Mouse (Mus musculus) kidney, postnatal 25 days (tissue): ENCODE measurements around the gene Btg3.
"Not testable (repeated sequence)": the region's sequence is repeated elsewhere in the genome, so short reads cannot be mapped to it uniquely, and the experiment has no call there.

Experiments
- DNase-seq, 2 experiments: peaks; one replicate each; pipeline ENCODE4 v3.0.0; 2021; ENCODE audit warnings: mixed read lengths in 2 of 2

Gene Btg3

DNA sequence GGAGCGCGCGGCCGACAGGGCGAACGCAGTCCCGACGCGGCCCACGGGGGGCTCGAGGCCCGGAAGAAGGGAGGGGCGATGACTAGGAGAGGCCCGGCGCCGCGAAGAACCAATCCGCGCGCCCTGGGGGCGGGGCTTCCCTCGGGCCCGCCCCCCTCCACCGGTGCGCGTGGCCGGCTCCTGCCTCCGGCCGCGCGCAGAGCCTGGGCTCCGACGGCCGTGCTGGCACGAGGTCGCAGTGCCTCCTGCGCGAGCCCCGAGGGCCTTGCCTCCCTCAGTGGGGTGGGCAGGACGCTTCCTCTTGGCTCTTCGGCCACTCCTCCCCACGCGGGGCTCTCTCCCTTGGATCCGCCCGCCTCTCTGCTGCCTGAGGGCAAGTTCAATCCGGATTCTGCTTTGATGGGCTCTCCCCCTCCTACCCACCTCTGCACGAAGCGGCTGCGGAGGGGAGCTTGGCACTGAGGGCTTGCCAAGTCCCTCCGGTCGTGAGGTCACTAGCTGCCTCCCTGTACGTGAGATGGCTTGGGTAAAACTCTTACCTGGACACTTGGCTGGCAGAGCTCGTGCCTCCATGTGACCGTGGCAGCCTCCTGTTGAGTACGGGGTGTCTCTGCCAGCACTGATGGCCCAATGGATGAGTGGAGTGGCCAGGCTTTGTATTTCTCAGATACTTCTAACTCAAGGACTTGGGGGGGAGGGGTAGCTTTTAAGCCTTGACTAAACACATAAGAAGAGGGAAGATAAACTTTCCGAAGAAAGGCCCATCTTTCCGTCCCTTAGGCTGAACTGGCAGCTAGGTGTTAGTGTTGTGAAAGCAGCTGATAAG, at the start of gene Btg3:
Gene Btg3 (minus strand): TSS at position 448 of the 826 bp plus-strand sequence.
- DNase-seq = peak; percentile 87 to 95

DNA sequence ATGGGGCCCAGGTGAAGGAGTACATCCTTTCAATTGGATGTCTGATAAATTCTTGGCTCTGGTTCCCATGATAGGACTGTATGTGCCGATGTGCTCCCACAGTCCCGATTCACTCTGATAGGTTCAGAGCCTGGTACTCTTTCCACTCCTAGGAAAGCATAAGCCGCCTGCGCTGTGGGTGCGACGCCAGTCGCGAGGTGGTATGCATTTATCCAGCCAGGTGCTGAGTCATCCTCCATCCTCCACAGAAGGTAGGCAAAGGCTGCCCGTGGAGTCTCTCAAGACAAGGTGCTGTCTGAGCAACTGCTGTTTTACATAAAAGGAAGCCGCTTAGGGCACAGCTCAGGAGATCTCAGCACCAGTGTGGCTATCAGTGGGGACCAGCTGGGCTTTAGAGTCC, 40.7 kb upstream of the Btg3 start:
- DNase-seq = no peak

DNA sequence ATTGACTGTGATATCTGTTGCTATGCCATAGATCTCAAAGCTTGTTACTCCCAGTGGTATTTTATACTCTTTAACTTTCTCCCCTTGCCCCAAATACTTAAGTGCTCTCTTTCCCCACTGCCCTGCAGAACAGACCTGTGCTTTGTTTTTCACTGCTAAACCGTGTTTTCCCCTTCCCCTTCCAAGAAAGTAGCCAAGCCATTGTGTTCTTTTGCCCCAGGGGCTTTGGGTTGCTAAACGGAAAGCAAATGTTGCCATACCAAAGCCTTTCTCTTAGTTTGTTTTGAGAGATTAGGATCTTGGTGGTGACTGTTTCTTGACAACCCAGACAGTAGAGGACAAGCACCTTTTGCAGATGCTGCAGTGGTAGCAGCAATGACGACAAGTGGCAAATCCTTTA, 39.5 kb upstream of the Btg3 start:
- DNase-seq = no peak

DNA sequence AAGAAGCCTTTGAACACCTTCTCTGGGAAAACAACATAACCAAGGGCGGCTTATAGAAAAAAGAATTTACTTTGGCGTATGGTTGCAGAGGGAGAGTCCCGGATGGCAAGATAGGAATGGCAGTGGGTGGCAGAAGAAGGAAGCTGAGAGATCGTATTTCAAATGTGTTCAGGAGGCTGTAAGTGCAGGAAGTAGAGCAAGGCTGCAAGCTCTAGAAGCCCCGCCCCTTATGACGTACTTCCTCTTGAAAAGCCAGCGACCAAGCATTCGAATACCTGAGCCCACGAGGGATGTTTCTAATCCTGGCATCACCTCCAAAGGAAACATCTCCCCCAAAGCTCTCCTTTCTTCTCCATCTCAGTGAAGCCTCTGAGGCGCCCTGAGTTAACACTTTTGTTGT, 33.0 kb upstream of the Btg3 start:
- DNase-seq = no peak

DNA sequence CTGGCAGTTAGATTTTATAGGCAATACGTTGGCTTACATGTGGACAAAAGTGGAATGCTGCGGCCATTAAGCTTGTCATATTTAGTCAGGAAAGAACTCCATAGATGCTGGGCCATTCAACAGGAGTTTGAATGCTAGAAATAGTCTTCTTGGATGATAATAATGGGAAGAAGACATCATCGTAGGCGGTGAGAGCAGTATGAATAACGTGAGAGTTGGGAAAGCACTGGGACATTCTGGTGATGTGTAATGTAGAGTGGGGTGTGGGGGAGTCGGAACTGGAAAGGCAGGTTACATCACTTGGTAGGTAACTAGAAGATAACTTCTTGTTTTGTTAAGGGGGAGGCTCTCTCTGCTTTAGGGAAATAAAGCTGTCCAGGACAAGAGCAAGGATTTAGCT, 30.9 kb upstream of the Btg3 start:
- no peak for DNase-seq

DNA sequence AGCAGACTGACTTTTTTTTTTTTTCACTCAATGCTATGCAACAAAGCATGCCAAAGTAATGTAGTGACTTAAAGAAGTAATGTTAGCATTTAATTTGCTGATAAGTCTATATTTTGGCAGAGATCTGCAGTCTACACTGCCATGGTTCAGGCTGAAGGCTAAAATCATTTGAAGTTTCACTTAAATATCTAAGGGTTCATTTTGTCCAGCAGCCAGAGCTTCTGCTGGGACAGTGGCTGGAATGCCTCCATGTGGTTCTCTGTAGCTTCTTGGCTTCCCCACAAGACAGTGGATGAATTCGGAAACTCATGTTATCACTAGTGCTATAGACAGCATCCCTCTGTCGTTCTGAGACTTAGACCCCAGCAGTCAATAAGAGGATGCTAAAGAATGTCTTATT, 29.7 kb upstream of the Btg3 start:
- DNase-seq = no peak

DNA sequence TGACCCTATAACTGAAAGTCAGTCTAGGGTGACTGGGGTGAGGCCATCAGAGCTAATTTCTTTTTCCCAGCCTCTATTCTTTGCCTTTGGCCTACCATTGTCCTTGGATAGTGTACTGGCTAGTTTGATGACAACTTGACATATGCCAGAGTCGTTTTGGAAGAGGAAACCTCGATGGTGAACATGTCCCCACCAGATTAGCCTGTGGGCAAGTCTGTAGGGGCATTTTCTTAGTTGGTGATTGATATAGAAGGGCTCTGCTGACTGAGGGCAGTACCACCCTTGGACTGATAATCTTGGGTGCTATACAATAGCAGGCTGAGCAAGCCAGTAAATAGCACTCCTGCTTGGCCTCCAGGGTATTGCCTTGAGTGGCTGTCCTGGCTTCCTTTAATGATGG, 25.3 kb upstream of the Btg3 start:
- DNase-seq = no peak

DNA sequence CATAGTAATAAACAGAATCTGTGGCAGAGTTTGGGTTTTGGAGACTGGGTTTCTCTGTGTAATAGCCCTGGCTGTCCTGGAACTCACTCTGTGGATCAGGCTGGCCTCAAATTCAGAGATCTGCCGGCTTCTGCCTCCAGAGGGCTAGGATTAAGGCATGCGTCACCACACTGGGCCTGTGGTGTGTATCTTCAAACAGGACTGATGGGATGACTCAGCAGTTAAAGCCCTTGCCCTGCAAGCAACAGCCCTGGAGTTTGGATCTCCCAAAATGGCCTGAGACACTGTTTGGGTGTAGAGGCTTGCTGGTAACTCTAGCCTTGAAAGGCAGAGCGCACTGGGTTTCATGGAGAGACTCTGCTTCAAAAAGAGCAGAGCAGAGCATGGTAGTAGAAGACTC, 22.4 kb upstream of the Btg3 start:
- no peak for DNase-seq

DNA sequence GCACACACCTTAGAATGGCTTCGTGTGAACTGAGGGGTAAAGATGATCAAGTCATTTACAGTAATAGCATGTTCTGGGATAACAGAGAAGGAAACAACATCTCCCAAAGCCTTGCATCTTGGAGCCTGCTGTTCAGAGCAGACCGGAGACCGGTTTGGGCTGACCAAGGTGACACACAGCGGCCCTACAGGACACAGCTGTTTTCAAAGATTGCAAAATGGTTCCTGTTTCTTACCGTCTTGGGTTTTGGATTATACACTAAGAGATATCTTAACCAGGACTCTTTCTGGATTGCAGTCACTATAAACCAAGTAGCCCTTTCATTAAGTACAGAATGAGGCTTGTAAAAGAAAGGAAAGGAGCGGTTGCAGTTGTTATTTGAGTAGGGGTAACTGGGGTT, 21.7 kb upstream of the Btg3 start:
- DNase-seq = no peak

DNA sequence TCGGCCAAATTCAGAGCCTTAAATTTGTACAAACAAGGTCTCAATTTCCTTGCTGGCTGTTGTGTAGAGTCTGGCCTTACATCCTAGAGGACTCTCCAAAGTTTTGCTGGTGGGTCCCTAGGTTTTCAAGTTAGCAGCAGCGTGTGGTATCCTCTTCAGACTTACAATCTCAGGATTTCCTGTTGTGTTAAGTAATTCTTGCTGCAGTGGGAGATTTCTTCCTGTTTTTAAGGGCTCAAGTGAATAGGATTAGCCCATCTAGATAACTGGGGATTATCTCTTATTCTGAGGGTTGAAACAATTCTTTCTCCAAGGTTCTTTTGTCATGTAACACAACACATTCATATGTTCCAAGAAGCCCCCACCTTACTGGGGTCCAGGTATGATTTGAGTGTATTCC, 14.4 kb upstream of the Btg3 start:
- no peak for DNase-seq

DNA sequence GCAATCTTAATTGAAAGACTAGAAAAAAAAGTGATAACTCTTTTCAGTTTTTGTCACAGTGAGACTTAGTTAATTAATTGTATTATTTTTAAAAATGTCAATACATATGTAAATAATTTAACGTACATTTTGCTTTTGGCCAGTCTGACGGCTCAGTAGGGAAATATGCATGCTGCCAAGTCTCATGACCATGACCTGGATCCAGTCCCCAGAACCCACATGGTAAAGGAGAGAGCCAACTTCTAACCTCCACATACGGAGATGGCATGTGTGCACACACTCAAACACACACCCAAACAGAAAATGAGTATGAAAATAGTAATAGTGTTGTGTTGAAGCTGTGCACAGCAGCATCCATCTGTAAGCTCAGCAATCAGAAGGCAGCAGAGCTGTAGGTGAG, 13.0 kb upstream of the Btg3 start:
- no peak for DNase-seq

DNA sequence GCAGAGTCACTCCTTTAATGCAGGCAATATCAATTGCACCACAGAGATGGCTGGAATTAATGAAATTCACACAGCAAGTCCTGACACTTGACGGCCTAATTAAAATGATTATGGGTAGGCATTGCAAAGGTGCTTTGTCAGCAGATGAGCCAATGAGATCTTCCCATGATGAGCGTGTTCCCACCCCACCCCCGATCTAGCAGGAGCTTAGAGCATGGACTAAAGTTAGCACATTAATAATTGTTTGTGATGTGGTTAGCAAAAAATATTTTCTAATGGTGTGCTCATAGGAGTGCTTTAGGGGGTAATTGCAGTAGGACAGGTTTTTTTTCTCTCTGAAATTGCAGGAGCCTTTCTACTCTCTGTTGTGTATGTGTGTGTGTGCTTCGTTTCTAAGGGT, 12.1 kb upstream of the Btg3 start:
- no peak for DNase-seq

DNA sequence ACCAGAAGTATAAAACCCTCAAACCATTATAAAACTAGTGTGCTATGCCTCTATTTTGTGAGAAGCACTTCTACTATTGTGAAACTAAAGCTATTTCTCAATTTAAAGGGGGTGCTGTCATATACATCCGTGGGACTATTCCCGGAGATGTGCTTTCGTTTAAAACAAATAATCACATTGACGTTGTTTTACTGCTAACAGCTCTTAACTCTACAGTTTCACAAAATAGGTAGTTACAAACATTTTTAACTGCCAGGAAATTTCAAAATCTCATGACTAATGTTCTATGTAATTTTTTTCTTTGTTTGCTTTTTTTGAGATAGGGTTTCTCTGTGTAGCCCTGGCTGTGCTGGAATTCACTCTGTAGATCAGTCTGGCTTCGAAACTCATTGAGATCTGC, 1.5 kb upstream of the Btg3 start:
- DNase-seq = no peak

DNA sequence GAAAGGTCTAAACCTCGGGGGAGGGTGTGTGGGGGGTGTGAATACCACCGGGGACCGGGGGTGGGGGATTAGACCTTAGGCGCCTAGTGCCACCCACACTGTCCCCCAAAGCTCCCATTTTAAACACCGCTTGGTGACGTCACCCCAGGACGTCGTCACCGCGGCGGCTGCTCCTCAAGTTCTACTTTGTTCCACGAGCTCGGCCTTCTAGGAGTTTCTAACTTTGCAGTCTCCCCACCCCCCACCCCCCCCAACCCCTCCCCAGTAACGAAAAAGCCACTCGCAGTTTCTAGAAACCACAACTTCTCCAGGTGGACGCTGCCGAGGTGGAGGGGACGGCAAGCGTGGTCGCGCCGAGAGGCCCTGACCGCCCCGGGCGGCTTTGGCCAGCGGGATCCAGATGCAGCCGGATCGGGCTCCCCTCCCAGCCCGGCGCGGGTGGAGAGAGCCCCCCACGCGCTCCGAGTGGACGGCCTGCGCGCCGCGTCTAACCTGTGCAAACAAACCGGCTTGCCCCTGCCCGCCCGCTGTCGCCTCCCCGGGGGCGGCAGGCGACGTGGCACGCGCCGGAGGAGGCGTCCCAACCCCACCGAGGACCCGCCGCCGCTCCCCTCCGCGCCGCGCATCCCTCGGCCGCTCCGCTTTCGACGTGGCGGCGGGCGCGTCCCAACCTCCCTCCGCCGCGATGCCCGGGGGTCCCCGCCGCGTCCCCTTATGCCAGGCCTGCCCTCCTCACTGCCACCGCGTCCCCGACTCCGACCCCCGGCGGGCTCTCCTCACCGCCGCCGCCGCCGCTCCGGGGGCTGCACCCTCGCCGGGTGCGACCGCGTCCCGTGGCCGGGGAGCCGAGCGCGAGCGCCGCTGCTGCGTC, 936 bp downstream of the Btg3 start:
- DNase-seq = peak; percentile 49 to 63

DNA sequence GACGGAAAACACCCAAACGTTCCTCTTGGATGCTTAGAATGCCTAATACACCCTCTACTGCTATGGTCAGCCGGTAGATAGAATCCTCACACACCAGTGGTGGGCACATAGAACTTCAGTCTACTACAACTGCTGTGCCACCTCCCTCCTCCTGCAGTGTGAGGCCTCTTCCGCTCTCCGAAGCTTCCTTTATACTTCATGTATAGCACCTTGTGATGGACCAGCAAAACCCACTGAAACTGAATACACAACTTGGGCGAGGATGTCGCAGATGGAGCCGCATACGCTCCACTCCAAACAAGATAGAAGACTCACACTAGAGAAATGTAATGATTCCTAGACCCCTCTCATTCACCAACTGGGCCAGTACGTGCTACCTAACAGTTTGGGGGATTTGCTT, 1.8 kb downstream of the Btg3 start:
- DNase-seq = no peak

DNA sequence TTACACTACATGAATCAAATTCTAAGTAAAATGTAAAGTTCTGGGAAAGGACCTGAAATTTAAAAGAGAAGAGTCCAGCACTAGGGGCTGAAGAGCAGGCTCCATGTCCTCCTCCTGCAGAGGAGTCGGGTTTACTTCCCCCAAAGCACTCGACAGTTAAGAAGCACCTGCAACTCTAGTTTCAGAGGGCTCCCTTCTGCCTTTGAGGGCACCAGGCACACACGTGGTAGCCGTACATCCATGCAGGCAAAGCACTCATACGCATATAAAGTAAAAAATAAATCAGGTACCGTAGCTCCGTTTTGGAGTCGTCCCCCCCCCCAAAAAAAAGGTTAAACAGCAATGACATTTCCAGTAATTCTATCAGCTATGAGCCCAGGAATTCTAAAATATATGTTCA, 3.2 kb downstream of the Btg3 start:
- no peak for DNase-seq

DNA sequence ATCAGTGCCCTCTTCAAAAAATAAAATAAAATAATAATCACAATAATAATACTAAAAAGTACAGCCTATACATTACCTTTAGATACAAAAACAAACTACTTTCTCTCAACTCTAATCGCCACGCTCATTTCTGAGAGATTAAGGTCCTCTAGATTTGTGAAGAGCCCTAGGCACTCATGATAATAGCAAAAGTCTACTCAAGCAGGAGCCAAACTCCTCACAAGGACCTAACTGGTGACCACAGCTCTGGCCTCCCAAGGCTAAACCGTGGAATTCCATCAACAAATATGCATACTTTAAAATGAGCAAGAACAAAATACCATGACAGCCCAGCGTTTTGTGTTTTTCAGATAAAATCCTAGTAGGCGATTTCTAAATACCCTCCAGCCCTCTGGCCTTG, 4.2 kb downstream of the Btg3 start:
- DNase-seq = no peak

DNA sequence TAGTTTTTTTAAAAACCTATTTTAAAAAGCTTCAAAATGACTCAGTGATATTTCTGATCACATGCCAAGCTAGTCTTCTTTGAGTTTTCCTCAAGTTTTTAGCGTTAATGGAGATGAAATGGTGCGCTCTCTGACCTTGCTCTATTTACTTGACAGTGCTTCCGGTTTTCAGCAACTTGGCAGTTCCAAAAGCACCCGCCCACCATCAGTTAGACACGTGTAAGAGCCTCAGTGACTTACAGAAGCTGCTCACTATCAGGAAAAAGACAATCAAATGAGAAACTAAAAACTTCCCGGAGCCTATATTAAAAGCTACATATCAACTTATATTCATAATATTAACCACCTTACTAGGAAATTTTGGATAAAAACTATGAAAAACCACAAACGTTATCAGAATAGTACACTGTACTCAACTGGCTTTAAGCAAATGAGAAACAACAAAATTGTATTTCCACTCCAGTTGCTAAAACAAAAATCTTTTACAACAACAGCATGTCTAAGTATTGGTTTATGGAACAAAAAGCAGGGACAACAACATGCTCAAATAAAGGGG, 5.4 kb downstream of the Btg3 start:
- DNase-seq = peak; percentile 28 to 37

DNA sequence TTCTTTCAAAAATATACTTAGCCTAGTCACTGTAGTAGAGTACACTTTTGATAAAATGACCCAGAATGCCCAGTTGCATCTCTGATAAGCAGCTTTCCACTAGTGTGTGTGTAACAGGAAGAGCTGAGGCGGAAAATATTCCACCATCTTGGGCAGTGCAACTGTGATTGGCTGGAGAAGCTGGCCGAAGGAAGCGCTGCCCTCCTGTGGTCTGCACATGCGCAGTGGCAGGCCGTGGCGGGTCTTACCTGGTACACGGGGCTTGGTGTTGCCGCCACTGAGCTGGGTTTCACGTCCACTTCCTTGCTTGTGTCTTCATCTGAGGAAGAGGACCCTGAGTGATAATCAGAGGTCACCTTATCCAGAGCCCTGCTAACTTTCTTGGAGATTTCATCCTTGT, 12.4 kb downstream of the Btg3 start:
- DNase-seq = not testable (repeated sequence)

DNA sequence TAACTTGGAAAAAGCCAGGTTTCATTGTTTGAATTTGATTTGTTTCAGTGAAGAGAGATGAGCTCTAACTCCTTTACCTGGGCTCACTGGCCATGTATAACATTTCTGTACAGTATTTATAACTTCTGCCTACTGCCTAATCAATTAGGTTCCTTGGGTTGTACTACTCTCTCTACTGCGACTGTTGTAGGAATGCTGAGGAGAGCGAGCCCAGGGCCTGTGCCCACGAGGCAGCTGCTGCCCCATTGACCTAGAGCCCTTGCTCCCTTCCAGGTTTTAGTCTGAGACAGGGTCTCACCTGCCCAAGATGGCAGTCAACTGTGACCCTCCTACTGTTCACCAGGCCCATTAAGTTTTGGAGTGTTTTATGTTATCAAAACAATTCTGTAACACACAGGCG, 15.5 kb downstream of the Btg3 start:
- DNase-seq = no peak

DNA sequence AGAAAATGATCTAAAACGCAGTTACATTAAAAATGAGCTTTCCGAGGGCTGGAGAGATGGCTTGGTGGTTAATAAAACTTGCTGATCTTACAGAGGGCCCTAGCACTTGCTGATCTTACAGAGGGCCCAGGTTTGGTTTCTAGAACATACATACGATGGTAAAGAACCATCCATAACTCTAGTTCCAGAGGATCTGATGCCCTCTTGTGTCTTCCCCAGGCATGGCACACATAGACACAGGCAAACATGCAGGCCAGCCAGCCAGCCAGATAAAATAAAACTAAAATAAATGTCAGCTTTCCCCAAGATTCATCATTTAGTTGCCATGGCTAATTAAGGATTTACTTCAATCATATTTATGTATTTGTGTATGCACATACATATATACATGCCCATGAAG, 19.2 kb downstream of the Btg3 start:
- peak in 1 of 2 experiments; percentile 11 for DNase-seq

DNA sequence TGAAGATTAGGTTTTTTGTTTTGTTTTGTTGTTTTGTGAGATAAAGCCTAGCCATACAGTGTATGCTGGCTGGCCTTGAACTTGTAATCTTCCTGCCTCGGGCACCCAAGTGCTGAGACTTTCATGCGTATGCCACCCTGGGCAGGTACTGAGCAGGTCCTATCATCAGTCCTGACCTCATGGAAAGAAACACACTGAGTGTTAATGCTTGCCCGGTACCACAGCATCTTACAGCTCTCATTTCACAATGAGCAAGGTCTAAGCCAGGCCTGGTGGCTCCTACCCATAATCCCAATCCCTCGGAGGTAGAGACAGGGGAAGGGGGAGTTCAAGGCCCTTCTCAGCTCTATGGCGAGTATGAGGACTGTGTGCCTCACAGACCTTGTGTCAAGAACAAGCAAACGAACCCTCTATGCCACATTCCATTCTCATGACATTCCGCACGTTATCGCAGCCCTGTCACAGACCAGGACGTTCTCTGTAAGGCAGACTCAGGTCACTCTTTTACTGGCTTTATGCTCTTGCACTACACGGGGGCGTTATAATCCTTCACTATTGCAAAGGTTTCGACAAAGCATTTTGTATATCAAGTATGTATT, 29.6 kb downstream of the Btg3 start:
- DNase-seq = no peak

DNA sequence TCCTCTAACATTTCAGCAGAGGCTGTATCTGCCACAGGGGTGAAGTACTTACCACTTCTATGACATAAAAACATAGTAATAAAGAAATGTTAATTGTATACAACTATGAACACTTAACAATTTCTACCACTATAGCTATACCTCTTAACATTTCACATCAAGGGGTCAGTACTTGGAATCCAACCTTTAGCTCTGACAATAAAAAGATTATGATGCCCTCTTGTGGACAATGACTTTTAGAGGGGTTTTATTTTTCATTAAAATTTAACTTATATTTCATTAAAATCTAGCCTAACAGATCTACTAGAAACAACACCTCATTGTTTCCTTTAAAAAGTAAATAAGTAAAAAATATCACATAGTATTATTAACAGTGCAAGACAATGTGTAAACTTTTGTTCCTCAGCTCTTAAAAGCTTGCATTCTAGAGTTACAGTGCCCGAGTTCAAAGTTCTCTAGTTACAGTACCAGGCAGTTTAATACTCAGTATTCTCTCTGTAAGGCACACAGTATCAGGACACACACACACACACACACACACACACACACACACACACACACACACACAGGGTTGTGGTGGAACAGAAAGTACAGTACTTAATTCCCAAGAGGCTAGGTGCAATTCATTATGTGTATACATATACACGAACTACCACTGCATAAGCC, 30.2 kb downstream of the Btg3 start:
- no peak for DNase-seq
